Mouse (Mus musculus) CH12.LX (cell line): ENCODE measurements around the gene Wnt11. TPM values are rescaled to one million over a fixed set of nuclear protein-coding genes. Genes with fewer than 3 reads are reported as not detected.

ENCODE experiments used
- DNase-seq: peaks from one replicate; pipeline ENCODE4 v3.0.0-alpha.2; 2013; ENCODE audit errors: extremely low read depth
- H3K27ac ChIP-seq: 2 replicates; pipeline ENCODE4 v1.5.1; 2012; ENCODE audit warnings: low read depth, mild to moderate bottlenecking, control low read depth, moderate library complexity; ENCODE audit not compliant: insufficient read depth
- H3K27me3 ChIP-seq: replicated peaks from 2 replicates; pipeline ENCODE3; 2012; ENCODE audit warnings: inconsistent platforms
- H3K36me3 ChIP-seq, 2 experiments: replicated peaks in 1 of 2; 2 replicates each; pipeline versions ENCODE3 to v1.6.1; 2012; ENCODE audit warnings: inconsistent platforms in 1 of 2, low read length in 1 of 2, mild to moderate bottlenecking in 1 of 2, mixed read lengths in 1 of 2, moderate library complexity in 1 of 2; ENCODE audit not compliant: control insufficient read depth in 1 of 2, insufficient read depth in 1 of 2
- H3K4me1 ChIP-seq, 2 experiments: 2 replicates each; pipeline ENCODE4 v1.6.1; 2012; ENCODE audit warnings: inconsistent platforms in 1 of 2, moderate library complexity in 1 of 2; ENCODE audit not compliant: insufficient read depth in 2 of 2, control insufficient read depth in 1 of 2
- H3K4me2 ChIP-seq: 2 replicates; pipeline ENCODE4 v1.6.1; 2012; ENCODE audit warnings: low read depth, mild to moderate bottlenecking, control low read depth; ENCODE audit not compliant: poor library complexity, insufficient read depth, severe bottlenecking
- H3K4me3 ChIP-seq, 3 experiments: fragments of 150-350 bp in 1 of 3; sonication (generic) in 1 of 3; replicated peaks in 1 of 3; 2 replicates each; pipeline versions ENCODE3 to v1.5.1; 2011 to 2012; ENCODE audit warnings: low read depth in 2 of 3, low read length in 2 of 3, mild to moderate bottlenecking in 2 of 3, moderate library complexity in 2 of 3, control low read depth in 1 of 3, improper control_type of control experiment in 1 of 3, inconsistent platforms in 1 of 3, mixed read lengths in 1 of 3; ENCODE audit not compliant: poor library complexity in 1 of 3
- H3K79me2 ChIP-seq: replicated peaks from 2 replicates; pipeline ENCODE4 v1.6.1; 2012; ENCODE audit warnings: mild to moderate bottlenecking, moderate library complexity; ENCODE audit not compliant: control insufficient read depth, poor library complexity, insufficient read depth, severe bottlenecking; ENCODE audit errors: extremely low read depth
- H3K9ac ChIP-seq: 2 replicates; pipeline ENCODE4 v1.6.1; 2012; ENCODE audit warnings: low read depth, mild to moderate bottlenecking, control low read depth, moderate library complexity; ENCODE audit not compliant: insufficient read depth
- H3K9me3 ChIP-seq: replicated peaks from 2 replicates; pipeline ENCODE3; 2012; ENCODE audit warnings: low read length, inconsistent platforms, mixed read lengths
- BHLHE40 ChIP-seq: IDR thresholded peaks from 2 replicates; pipeline ENCODE4 v1.6.1; 2011; ENCODE audit warnings: mild to moderate bottlenecking, low read depth, low read length, improper control_type of control experiment
- CTCF ChIP-seq, 2 experiments: IDR thresholded peaks in 1 of 2; conservative IDR thresholded peaks in 1 of 2; 2 replicates each; pipeline ENCODE4 v1.5.1; 2011 to 2012; ENCODE audit warnings: low read depth in 2 of 2, low read length in 2 of 2, improper control_type of control experiment in 1 of 2, inconsistent platforms in 1 of 2, mild to moderate bottlenecking in 1 of 2, moderate library complexity in 1 of 2
- ELF1 ChIP-seq: IDR thresholded peaks from 2 replicates; pipeline ENCODE4 v1.6.1; 2014; ENCODE audit warnings: low read depth, mild to moderate bottlenecking, inconsistent platforms, low read length, improper control_type of control experiment
- EP300 ChIP-seq: IDR thresholded peaks from 2 replicates; pipeline ENCODE4 v1.6.1; 2011; ENCODE audit warnings: low read length, improper control_type of control experiment
- ETS1 ChIP-seq: conservative IDR thresholded peaks from 2 replicates; pipeline ENCODE4 v1.6.1; 2012; ENCODE audit warnings: low read depth, mild to moderate bottlenecking, inconsistent platforms, low read length, improper control_type of control experiment, moderate library complexity
- KAT2A ChIP-seq: IDR thresholded peaks from 2 replicates; pipeline ENCODE4 v1.6.1; 2012; ENCODE audit warnings: low read length, improper control_type of control experiment, inconsistent platforms; ENCODE audit not compliant: insufficient replicate concordance
- MAFK ChIP-seq: IDR thresholded peaks from 2 replicates; pipeline ENCODE4 v1.6.1; 2011; ENCODE audit warnings: low read length, improper control_type of control experiment; ENCODE audit not compliant: insufficient replicate concordance
- MAX ChIP-seq: IDR thresholded peaks from 2 replicates; pipeline ENCODE4 v1.6.1; 2011; ENCODE audit warnings: low read length, improper control_type of control experiment
- MAZ ChIP-seq: IDR thresholded peaks from 2 replicates; pipeline ENCODE4 v1.6.1; 2012; ENCODE audit warnings: low read depth, mild to moderate bottlenecking, inconsistent platforms, low read length, improper control_type of control experiment, moderate library complexity
- MEF2A ChIP-seq: IDR thresholded peaks from 2 replicates; pipeline ENCODE4 v1.6.1; 2014; ENCODE audit warnings: low read depth, mild to moderate bottlenecking, inconsistent platforms, low read length, improper control_type of control experiment, borderline replicate concordance
- NRF1 ChIP-seq: IDR thresholded peaks from 2 replicates; pipeline ENCODE4 v1.6.1; 2014; ENCODE audit warnings: low read depth, mild to moderate bottlenecking, inconsistent platforms, low read length, improper control_type of control experiment, moderate library complexity
- RAD21 ChIP-seq: IDR thresholded peaks from 2 replicates; pipeline ENCODE4 v1.6.1; 2011; ENCODE audit warnings: low read depth, mild to moderate bottlenecking, low read length, improper control_type of control experiment, moderate library complexity
- RCOR1 ChIP-seq: conservative IDR thresholded peaks from 2 replicates; pipeline ENCODE4 v1.6.1; 2012; ENCODE audit warnings: low read depth, mild to moderate bottlenecking, inconsistent platforms, low read length, improper control_type of control experiment
- SMC3 ChIP-seq: IDR thresholded peaks from 2 replicates; pipeline ENCODE4 v1.6.1; 2011; ENCODE audit warnings: low read depth, low read length, improper control_type of control experiment
- dilution Hi-C: fragments of 300-500 bp; cut with MboI; formaldehyde crosslinking; loops from 2 replicates; pipeline ENCODE4 v1.14.3; 2020; ENCODE audit warnings: low sequenced_read_pairs; ENCODE audit not compliant: extremely low pct_unique_long_range_greater_than_20kb, extremely low pct_ligation_motif_present
- in situ Hi-C: fragments of 300-500 bp; cut with MboI; formaldehyde crosslinking; loops from 3 replicates; pipeline ENCODE4 v1.14.3; 2019; ENCODE audit warnings: low sequenced_read_pairs, low pct_ligation_motif_present, low pct_unique_long_range_greater_than_20kb, mixed read lengths
- polyA plus RNA-seq: library from polyadenylated mRNA; unstranded; fragments of >175 nt; gene quantifications from 2 replicates; pipeline ENCODE4 v1.2.1, GENCODE M21; 2012; ENCODE audit warnings: low read depth; ENCODE audit not compliant: insufficient read length
- total RNA-seq, 2 experiments: library from RNA; depleted of rRNA; stranded (reverse); fragments of 300-350 nt in 1 of 2; fragments of >200 nt in 1 of 2; gene quantifications; 2 replicates each; pipeline ENCODE4 v1.2.3; 2012 to 2014

Gene Wnt11
- total and polyA plus RNA-seq, 3 experiments, result 0.21 TPM; not detected in 2

DNA sequence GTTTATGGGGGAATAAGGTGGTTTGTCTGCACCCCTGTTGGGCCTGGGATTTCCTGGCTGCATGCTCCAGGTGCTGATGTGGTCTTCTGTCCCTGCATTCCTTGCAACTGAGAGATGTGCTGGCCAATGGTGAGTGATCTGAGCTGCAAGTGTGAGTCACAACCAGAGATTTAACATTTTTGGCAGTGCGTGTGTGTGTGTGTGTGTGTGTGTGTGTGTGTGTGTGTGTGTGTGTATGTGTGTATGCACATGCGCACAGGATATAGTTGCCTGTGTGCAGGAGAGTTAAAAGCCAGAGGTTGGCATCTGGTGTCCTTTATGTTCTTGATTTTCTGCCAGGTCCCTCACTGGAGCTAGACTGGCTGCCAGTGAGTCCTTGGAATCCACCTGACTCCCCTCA, 44.3 kb downstream of the Wnt11 start:
- in situ Hi-C loops, result no loop called here
- dilution Hi-C loops, result no loop called here

DNA sequence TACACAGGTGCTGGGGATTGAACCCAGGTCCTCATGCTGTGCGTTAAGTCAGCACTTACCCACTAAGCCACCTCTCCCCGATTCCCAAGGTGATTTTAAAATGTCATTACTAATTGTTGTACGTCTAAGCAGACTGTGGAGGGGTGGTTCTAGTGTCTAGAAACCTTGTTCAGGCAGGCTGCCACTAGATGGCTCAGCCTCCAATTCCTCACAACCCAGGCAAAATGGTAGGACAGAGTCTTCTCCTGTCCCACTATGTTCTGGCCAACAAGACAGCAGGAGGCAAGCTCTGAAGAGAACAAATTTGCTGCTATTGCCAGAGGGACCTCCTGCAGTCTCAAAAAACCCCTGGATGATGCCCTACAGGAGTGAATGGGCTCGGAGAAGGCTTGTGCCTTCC, 47.0 kb downstream of the Wnt11 start:
- no peak overlapping the region for H3K9ac ChIP-seq
- dilution Hi-C loops, result no loop called here
- H3K9me3 ChIP-seq, result no peaks in the 10 kb centered on the region
- H3K27ac ChIP-seq, result no peak overlapping the region
- peaks cover 0 to 5% of the 10 kb centered on the region in 2 experiments; a peak in 3 of 4 replicates for H3K4me1 ChIP-seq
- in situ Hi-C loops, result no loop called here
- H3K36me3 ChIP-seq, result peaks cover 0 to 37% of the 10 kb centered on the region in 2 experiments
- no peaks in the 10 kb centered on the region for H3K79me2 ChIP-seq
- TF ChIP-seq MAX (no peak), SMC3 (peak; percentile 53), NRF1 (no peak), ELF1 (no peak), RCOR1 (no peak), CTCF (conservative IDR thresholded peaks at IDR 0.05 in 1 of 2, IDR thresholded peaks at IDR 0.05 in 1 of 2; ENCODE audit: low read depth in 2 of 2, low read length in 2 of 2) (peak in 1 of 2 experiments; percentile 60; a peak in 2 of 4 replicates), RAD21 (peak; percentile 12)
- no peak overlapping the region for H3K4me3 ChIP-seq
- H3K27me3 ChIP-seq, result no peaks in the 10 kb centered on the region
- no peak for DNase-seq
- H3K4me2 ChIP-seq, result no peak overlapping the region

More for the DNA sequence above, 44.3 kb downstream of the Wnt11 start:
- no peaks in the 10 kb centered on the region for H3K79me2 ChIP-seq
- H3K9me3 ChIP-seq, result no peaks in the 10 kb centered on the region
- H3K27me3 ChIP-seq, result no peaks in the 10 kb centered on the region
- H3K9ac ChIP-seq, result no peak overlapping the region
- no peak overlapping the region for H3K4me2 ChIP-seq
- H3K4me1 ChIP-seq, result peaks cover 0 to 6% of the 10 kb centered on the region in 2 experiments; a peak in 3 of 4 replicates
- H3K27ac ChIP-seq, result no peak overlapping the region
- peaks cover 0 to 17% of the 10 kb centered on the region in 2 experiments for H3K36me3 ChIP-seq
- no peak overlapping the region for H3K4me3 ChIP-seq
- DNase-seq, result no peak
- TF ChIP-seq ETS1 (no peak), MEF2A (no peak), RCOR1 (no peak), KAT2A (no peak)

DNA sequence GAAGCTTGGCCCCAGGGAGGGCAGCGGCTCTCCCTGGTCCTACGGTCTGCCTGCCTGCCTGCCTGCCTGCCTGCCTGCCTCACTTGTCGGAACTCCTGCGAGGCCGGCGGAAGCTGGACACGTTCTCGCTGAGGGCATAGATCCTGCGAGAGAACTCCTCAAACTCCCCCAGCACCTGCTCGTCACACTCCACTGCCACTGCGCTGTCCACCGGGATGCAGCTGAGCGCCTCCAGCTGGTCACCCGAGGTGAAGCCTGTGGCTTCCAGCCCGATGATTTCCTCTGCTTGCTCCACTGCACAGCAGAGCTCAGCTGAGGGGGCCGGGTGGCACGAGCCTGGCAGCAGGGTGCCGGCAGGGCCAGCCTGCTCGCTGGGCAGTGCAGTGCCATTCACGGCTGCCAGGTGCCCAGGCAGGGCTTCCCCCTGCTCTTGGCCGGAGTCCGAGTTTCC, 52.9 kb downstream of the Wnt11 start:
- no peaks in the 10 kb centered on the region for H3K79me2 ChIP-seq
- dilution Hi-C loops (no loop called here), in situ Hi-C loops (no loop called here)
- no peaks in the 10 kb centered on the region for H3K9me3 ChIP-seq
- no peak overlapping the region for H3K4me2 ChIP-seq
- no peak overlapping the region for H3K4me3 ChIP-seq
- peaks cover 12 to 81% of the 10 kb centered on the region in 2 experiments for H3K36me3 ChIP-seq
- H3K27ac ChIP-seq, result no peak overlapping the region
- peaks cover 0 to 11% of the 10 kb centered on the region in 2 experiments; a peak in 3 of 4 replicates for H3K4me1 ChIP-seq
- H3K27me3 ChIP-seq, result no peaks in the 10 kb centered on the region
- no peak overlapping the region for H3K9ac ChIP-seq
- peak; percentile 21 for DNase-seq
- TF ChIP-seq EP300 (no peak), MAFK (no peak), MAZ (no peak), ETS1 (peak; percentile 27; the same call in 1 of the 2 replicates), CTCF (conservative IDR thresholded peaks at IDR 0.05 in 1 of 2, IDR thresholded peaks at IDR 0.05 in 1 of 2; ENCODE audit: low read depth in 2 of 2, low read length in 2 of 2) (peak in 1 of 2 experiments; percentile 23; a peak in 2 of 4 replicates), BHLHE40 (peak; percentile 40)
- TF ChIP-seq, all 38 proteins: peak for 3
